Mouse (Mus musculus) heart, adult 2 months (tissue): ENCODE measurements at regions not wholly inside any gene's neighbourhood (a gene's known extent, or its start where the extent isn't known, plus 50 kb on each side); places are given as distances from the start of the nearest gene placed in this dataset.

ENCODE experiments used
- DNase-seq, 2 experiments: peaks; one replicate each; pipeline ENCODE4 v3.0.0; 2021
- H3K27ac ChIP-seq: fragments of 200-600 bp; 2 replicates; pipeline ENCODE4 v1.8.1; 2022
- H3K27me3 ChIP-seq: fragments of 200-500 bp; 2 replicates; pipeline ENCODE4 v1.6.1; 2012; ENCODE audit warnings: mild to moderate bottlenecking, low read length, inconsistent platforms, mixed read lengths; ENCODE audit not compliant: control insufficient read depth, insufficient read depth
- H3K36me3 ChIP-seq: fragments of 200-500 bp; 2 replicates; pipeline ENCODE4 v1.6.1; 2012; ENCODE audit warnings: low read length, inconsistent platforms; ENCODE audit not compliant: control insufficient read depth, insufficient read depth
- H3K4me1 ChIP-seq: fragments of 200-500 bp; 2 replicates; pipeline ENCODE4 v1.6.1; 2011; ENCODE audit warnings: low read length; ENCODE audit not compliant: control insufficient read depth, insufficient read depth
- H3K4me3 ChIP-seq: fragments of 200-600 bp; 2 replicates; pipeline ENCODE4 v1.8.1; 2022
- H3K79me2 ChIP-seq: fragments of 200-500 bp; replicated peaks from 2 replicates; pipeline ENCODE4 v1.6.1; 2012; ENCODE audit warnings: mild to moderate bottlenecking, inconsistent platforms, low read length, moderate library complexity, mixed read lengths; ENCODE audit not compliant: control insufficient read depth, insufficient read depth
- H3K9ac ChIP-seq: fragments of 200-500 bp; 2 replicates; pipeline ENCODE4 v1.6.1; 2012; ENCODE audit warnings: low read depth, mild to moderate bottlenecking, control low read depth, inconsistent platforms, low read length, mixed read lengths
- CTCF ChIP-seq: fragments of 200-600 bp; IDR thresholded peaks from 2 replicates; pipeline ENCODE4 v1.8.1; 2022; ENCODE audit warnings: antibody characterized with exemption, mild to moderate bottlenecking, moderate library complexity
- EP300 ChIP-seq: fragments of 200-500 bp; IDR thresholded peaks from 2 replicates; pipeline ENCODE4 v1.6.1; 2011; ENCODE audit warnings: low read depth, low read length, control low read depth; ENCODE audit not compliant: insufficient read depth
- POLR2A ChIP-seq: fragments of 200-500 bp; IDR thresholded peaks from 2 replicates; pipeline ENCODE4 v1.6.1; 2011; ENCODE audit warnings: mild to moderate bottlenecking, low read depth, low read length, control low read depth; ENCODE audit not compliant: insufficient read depth
- WGBS: fragments of 180-500 bp; shearing (Covaris S2); methylation state at CpG from one replicate; pipeline ENCODE4 v1.1.7; 2018; 5-methylcytosine and 5-hydroxymethylcytosine counted together
- intact Hi-C: fragments of 180-260 bp; cut with DNase I; formaldehyde crosslinking; loops from one replicate; pipeline ENCODE4 v1.15.1; 2025

DNA sequence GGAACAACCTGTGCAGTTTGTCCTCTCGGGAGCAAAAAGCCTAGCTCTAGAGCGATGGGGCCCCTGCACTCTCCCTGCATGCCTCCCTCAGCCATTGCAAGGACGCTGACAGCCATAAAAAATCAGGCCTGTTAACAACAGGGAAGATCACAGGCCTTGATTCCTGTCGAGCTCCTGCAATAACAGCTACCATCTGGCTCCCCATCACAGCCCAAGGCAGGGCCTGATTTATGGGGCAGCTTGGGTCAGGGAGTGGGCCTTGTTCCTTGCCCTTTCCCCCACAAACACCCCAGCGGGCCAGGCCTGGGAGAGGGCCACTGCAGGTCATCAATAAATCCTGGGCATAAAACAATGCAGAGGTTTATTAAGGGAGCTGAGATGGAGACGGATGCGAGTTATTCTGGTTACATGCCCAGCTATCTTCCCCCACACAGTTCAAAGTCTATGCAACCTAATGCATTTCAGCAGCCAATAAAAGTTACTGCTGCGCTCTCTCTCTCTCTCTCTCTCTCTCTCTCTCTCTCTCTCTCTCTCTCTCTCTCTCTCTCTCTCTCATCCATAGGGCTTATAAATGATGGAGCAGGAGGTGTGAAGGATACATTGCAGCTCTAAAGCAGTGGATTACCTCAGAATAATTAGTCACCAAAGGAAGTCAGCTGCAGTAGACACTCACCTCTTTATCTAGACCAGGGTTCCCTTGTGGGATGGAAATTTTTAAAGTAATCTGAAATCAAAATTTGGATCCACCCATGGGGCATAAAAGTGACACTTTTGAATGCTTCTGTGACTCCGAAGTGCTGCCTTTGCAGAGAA lies 136.9 kb downstream of the Hsd17b3 start:
- 81% methylated on average over 9 of the region's 9 CpGs for WGBS
- Histone ChIP-seq H3K36me3 (no peaks in the 10 kb centered on the region), H3K4me3 (no peak overlapping the region), H3K9ac (no peak overlapping the region), H3K4me1 (no peaks in the 10 kb centered on the region), H3K79me2 (no peaks in the 10 kb centered on the region), H3K27ac (no peak overlapping the region), H3K27me3 (no peaks in the 10 kb centered on the region)
- TF ChIP-seq POLR2A = no peak
- TF ChIP-seq CTCF = no peak
- TF ChIP-seq EP300 = no peak
- intact Hi-C loops = no loop called here
- no peak for DNase-seq

DNA sequence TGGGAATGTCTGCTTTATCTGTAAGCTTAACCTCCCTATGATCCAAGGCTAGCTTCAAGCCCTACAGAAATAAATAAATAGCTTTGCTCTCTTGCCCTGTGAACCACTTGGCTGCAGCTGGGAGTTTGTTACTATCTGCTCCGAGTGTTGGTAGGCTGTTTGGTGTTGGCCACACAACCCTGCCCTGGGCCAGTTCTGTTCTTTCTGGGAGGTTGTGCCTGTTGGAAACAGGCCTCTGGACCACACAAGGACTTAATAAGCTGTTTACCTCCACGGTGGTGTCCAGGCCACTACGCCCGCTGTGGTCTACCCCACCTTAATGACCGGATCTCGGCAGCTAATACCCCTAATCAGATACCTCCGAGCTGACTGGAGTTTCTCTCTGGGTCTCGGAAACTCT lies 136.1 kb downstream of the Ercc6l2 start:
- TF ChIP-seq POLR2A = no peak
- TF ChIP-seq EP300 = no peak
- no peak for TF ChIP-seq CTCF
- 81% methylated on average over 8 of the region's 8 CpGs for WGBS
- Histone ChIP-seq H3K4me1 (no peaks in the 10 kb centered on the region), H3K79me2 (no peaks in the 10 kb centered on the region), H3K4me3 (no peak overlapping the region), H3K27me3 (no peaks in the 10 kb centered on the region), H3K9ac (no peak overlapping the region), H3K27ac (no peak overlapping the region), H3K36me3 (no peaks in the 10 kb centered on the region)
- no peak for DNase-seq
- intact Hi-C loops = no loop called here
